ENCODE assay signal across 8 mouse cellular contexts in genomic region chr5:114099709-114100389, GRCm38 (mm10). TPM values are rescaled to one million over a fixed set of nuclear protein-coding genes. Genes with fewer than 3 reads are reported as not detected.
DNase-seq lines count a peak whose midpoint lies in the region; ATAC-seq and TF ChIP-seq lines count a peak whose summit lies in the region.

No protein-coding gene starts in this region.

- no peaks in the 10 kb centered on the region for H3K9me3 ChIP-seq in heart, embryonic 13.5 days
- no peaks in the 10 kb centered on the region for H3K9me3 ChIP-seq in liver, embryonic 12.5 days (replicated peaks)
- no peaks in the 10 kb centered on the region for H3K9me3 ChIP-seq in stomach, embryonic 15.5 days

- TF ChIP-seq CTCF in bone marrow macrophage, adult 2 months (IDR thresholded peaks at IDR 0.05; ENCODE audit: low read depth, low read length), result no peak

- no peak for TF ChIP-seq POLR2A in bone marrow macrophage, adult 2 months (IDR thresholded peaks at IDR 0.05; ENCODE audit: borderline replicate concordance, low read depth, low read length)

- peak overlapping the region; percentile 97 for H3K4me2 ChIP-seq in heart, embryonic 13.5 days
- peak overlapping the region; percentile 79 for H3K4me2 ChIP-seq in liver, embryonic 12.5 days
- H3K4me2 ChIP-seq in stomach, embryonic 15.5 days, result peak overlapping the region; percentile 96

- 7% methylated on average over 35 of the region's 37 CpGs for WGBS in heart, embryonic 13.5 days
- 8% methylated on average over 37 of the region's 37 CpGs for WGBS in liver, embryonic 12.5 days (ENCODE audit: insufficient replicate concordance)
- WGBS in stomach, embryonic 15.5 days, result 7% methylated on average over 37 of the region's 37 CpGs

- no peak overlapping the region for H3K27ac ChIP-seq in bone marrow macrophage, adult 2 months (ENCODE audit: insufficient read depth, low read depth, low read length)
- H3K27ac ChIP-seq in heart, embryonic 13.5 days (replicated peaks), result peak overlapping the region; percentile 26; the same call in 1 of the 2 replicates
- 0 out of 2 replicates have a peak overlapping the region, but pooled peaks have one; percentile 17 for H3K27ac ChIP-seq in liver, embryonic 12.5 days
- H3K27ac ChIP-seq in stomach, embryonic 15.5 days, result peak overlapping the region; percentile 59

- peaks cover 7% of the 10 kb centered on the region; the same call in 1 of the 2 replicates for H3K27me3 ChIP-seq in heart, embryonic 13.5 days (replicated peaks)
- peaks cover 14% of the 10 kb centered on the region; the same call in 1 of the 2 replicates for H3K27me3 ChIP-seq in liver, embryonic 12.5 days (replicated peaks)
- H3K27me3 ChIP-seq in stomach, embryonic 15.5 days (replicated peaks), result no peaks in the 10 kb centered on the region

- H3K36me3 ChIP-seq in heart, embryonic 13.5 days, result peaks cover 19% of the 10 kb centered on the region
- H3K36me3 ChIP-seq in liver, embryonic 12.5 days, result peaks cover 22% of the 10 kb centered on the region
- H3K36me3 ChIP-seq in stomach, embryonic 15.5 days, result no peaks in the 10 kb centered on the region

- peaks cover 26% of the 10 kb centered on the region for H3K4me1 ChIP-seq in bone marrow macrophage, adult 2 months (ENCODE audit: control insufficient read depth, insufficient read depth, low read length)
- H3K4me1 ChIP-seq in heart, embryonic 13.5 days, result peaks cover 19% of the 10 kb centered on the region
- H3K4me1 ChIP-seq in liver, embryonic 12.5 days, result peaks cover 19% of the 10 kb centered on the region
- peaks cover 13% of the 10 kb centered on the region for H3K4me1 ChIP-seq in stomach, embryonic 15.5 days

- H3K9ac ChIP-seq in heart, embryonic 13.5 days, result peak overlapping the region; percentile 91
- peak overlapping the region; percentile 83 for H3K9ac ChIP-seq in liver, embryonic 12.5 days
- peak overlapping the region; percentile 91 for H3K9ac ChIP-seq in stomach, embryonic 15.5 days

- peak overlapping the region; percentile 87 for H3K4me3 ChIP-seq in bone marrow macrophage, adult 2 months (ENCODE audit: insufficient read depth, low read length)
- peak overlapping the region; percentile 76 for H3K4me3 ChIP-seq in heart, embryonic 13.5 days
- H3K4me3 ChIP-seq in liver, embryonic 12.5 days, result peak overlapping the region; percentile 78
- peak overlapping the region; percentile 95 for H3K4me3 ChIP-seq in stomach, embryonic 15.5 days (replicated peaks)

- peak; percentile 94 for DNase-seq in B cell, adult 2 months
- peak; percentile 7 for DNase-seq in fat pad, adult 2 months (ENCODE audit: extremely low read depth, low read depth, low spot score)
- peak; percentile 94 for DNase-seq in kidney, postnatal 10 days
- peak; percentile 83 to 88 for DNase-seq in natural killer cell, adult 2 months (ENCODE audit: low spot score in 2 of 2)

- ATAC-seq in heart, embryonic 13.5 days (ENCODE audit: extremely low read depth, insufficient number of reproducible peaks, low FRiP score, low TSS enrichment), result peak; percentile 67; the same call in 1 of the 2 replicates
- peak; percentile 84 for ATAC-seq in liver, embryonic 12.5 days
- peak; percentile 90 for ATAC-seq in stomach, embryonic 15.5 days (ENCODE audit: insufficient read depth, low FRiP score, low read depth)

RNA-seq across cellular contexts. Expression of gene Svop, which starts 8.5 kb away (rescaled TPM):
- not detected in 2 replicates for polyA plus RNA-seq in bone marrow macrophage, adult 2 months (2012; ENCODE audit: insufficient read depth, insufficient read length, missing spikeins)
- polyA plus RNA-seq in heart, embryonic 13.5 days (2015; fragmentation: Nextera tagmentation; extraction: Ambion mirVana), result 0.15 and 0.36 TPM in 2 replicates
- polyA plus RNA-seq in liver, embryonic 12.5 days (2016; fragmentation: Nextera tagmentation; extraction: Ambion mirVana), result not detected in 2 replicates
- polyA plus RNA-seq in stomach, embryonic 15.5 days (2015; fragmentation: Nextera tagmentation; extraction: Ambion mirVana), result 1.9 and 2.6 TPM in 2 replicates

RNA-seq across cellular contexts. Expression of gene Alkbh2, which starts 28.2 kb away (rescaled TPM):
- polyA plus RNA-seq in bone marrow macrophage, adult 2 months (2012; ENCODE audit: insufficient read depth, insufficient read length, missing spikeins), result 3.3 and 4.2 TPM in 2 replicates
- 6.4 and 9.1 TPM in 2 replicates for polyA plus RNA-seq in heart, embryonic 13.5 days (2015; fragmentation: Nextera tagmentation; extraction: Ambion mirVana)
- polyA plus RNA-seq in liver, embryonic 12.5 days (2016; fragmentation: Nextera tagmentation; extraction: Ambion mirVana), result 8.2 and 8.8 TPM in 2 replicates
- 9.3 and 13.3 TPM in 2 replicates for polyA plus RNA-seq in stomach, embryonic 15.5 days (2015; fragmentation: Nextera tagmentation; extraction: Ambion mirVana)

RNA-seq across cellular contexts. Expression of gene Ung, which starts 30.3 kb away (rescaled TPM):
- 1.8 and 3.5 TPM in 2 replicates for polyA plus RNA-seq in bone marrow macrophage, adult 2 months (2012; ENCODE audit: insufficient read depth, insufficient read length, missing spikeins)
- polyA plus RNA-seq in heart, embryonic 13.5 days (2015; fragmentation: Nextera tagmentation; extraction: Ambion mirVana), result 44.6 and 47.5 TPM in 2 replicates
- 40.1 and 40.7 TPM in 2 replicates for polyA plus RNA-seq in liver, embryonic 12.5 days (2016; fragmentation: Nextera tagmentation; extraction: Ambion mirVana)
- polyA plus RNA-seq in stomach, embryonic 15.5 days (2015; fragmentation: Nextera tagmentation; extraction: Ambion mirVana), result 42.9 and 46.7 TPM in 2 replicates

RNA-seq across cellular contexts. Expression of gene Usp30, which starts 34.6 kb away (rescaled TPM):
- polyA plus RNA-seq in bone marrow macrophage, adult 2 months (2012; ENCODE audit: insufficient read depth, insufficient read length, missing spikeins), result 10.0 and 11.8 TPM in 2 replicates
- 7.4 and 7.5 TPM in 2 replicates for polyA plus RNA-seq in heart, embryonic 13.5 days (2015; fragmentation: Nextera tagmentation; extraction: Ambion mirVana)
- polyA plus RNA-seq in liver, embryonic 12.5 days (2016; fragmentation: Nextera tagmentation; extraction: Ambion mirVana), result 5.0 and 5.2 TPM in 2 replicates
- 8.3 and 11.4 TPM in 2 replicates for polyA plus RNA-seq in stomach, embryonic 15.5 days (2015; fragmentation: Nextera tagmentation; extraction: Ambion mirVana)

RNA-seq across cellular contexts. Expression of gene Acacb, which starts 46.5 kb away (rescaled TPM):
- polyA plus RNA-seq in bone marrow macrophage, adult 2 months (2012; ENCODE audit: insufficient read depth, insufficient read length, missing spikeins), result 0.19 and 0.24 TPM in 2 replicates
- 8.9 and 9.5 TPM in 2 replicates for polyA plus RNA-seq in heart, embryonic 13.5 days (2015; fragmentation: Nextera tagmentation; extraction: Ambion mirVana)
- polyA plus RNA-seq in liver, embryonic 12.5 days (2016; fragmentation: Nextera tagmentation; extraction: Ambion mirVana), result 0.60 and 0.70 TPM in 2 replicates
- polyA plus RNA-seq in stomach, embryonic 15.5 days (2015; fragmentation: Nextera tagmentation; extraction: Ambion mirVana), result 2.1 and 2.2 TPM in 2 replicates

Comparison
In these comparisons a context has a peak if more than half of its experiments do, and no peak if none do; other contexts are left out.
1. DNase-seq: peak in every context shown above with its lines; median percentile 94 in B cell, adult 2 months; 94 in kidney, postnatal 10 days; 86 in natural killer cell, adult 2 months; 7 in fat pad, adult 2 months.